Mouse (Mus musculus): ENCODE results near the gene Hdhd3.

Hdhd3 gene

GRCm38 (mm10) chr4:62503374-62503970 lies at the start of gene Hdhd3:
Gene Hdhd3 (minus strand): TSS chr4:62503467.
- no peak for DNase-seq (ENCODE audit: low spot score in 2 of 2)

- DNase-seq (ENCODE audit: low spot score in 2 of 2), result no peak
Measured at GRCm38 (mm10) chr4:62551966-62552365, 48.7 kb upstream of the Hdhd3 start.

- no peak for DNase-seq (ENCODE audit: low spot score in 2 of 2)
Measured at GRCm38 (mm10) chr4:62544801-62545200, 41.5 kb upstream of the Hdhd3 start.

- no peak for DNase-seq (ENCODE audit: low spot score in 2 of 2)
Measured at GRCm38 (mm10) chr4:62543782-62544181, 40.5 kb upstream of the Hdhd3 start.

GRCm38 (mm10) chr4:62541802-62542201 lies 38.5 kb upstream of the Hdhd3 start:
- DNase-seq (ENCODE audit: low spot score in 2 of 2), result peak in 1 of 2 experiments; percentile 38

GRCm38 (mm10) chr4:62533729-62534128 lies 30.5 kb upstream of the Hdhd3 start:
- DNase-seq (ENCODE audit: low spot score in 2 of 2), result no peak

- DNase-seq (ENCODE audit: low spot score in 2 of 2), result no peak
Measured at GRCm38 (mm10) chr4:62527655-62528054, 24.4 kb upstream of the Hdhd3 start.

GRCm38 (mm10) chr4:62526256-62526655 lies 23.0 kb upstream of the Hdhd3 start:
- DNase-seq (ENCODE audit: low spot score in 2 of 2), result no peak

- DNase-seq (ENCODE audit: low spot score in 2 of 2), result no peak
Measured at GRCm38 (mm10) chr4:62525489-62525811, 22.2 kb upstream of the Hdhd3 start.

- DNase-seq (ENCODE audit: low spot score in 2 of 2), result peak; percentile 98
Measured at GRCm38 (mm10) chr4:62524651-62525488, 21.6 kb upstream of the Hdhd3 start, which contains the start of the genes Pole3 and 4933430I17Rik. Gene Pole3 (minus strand): TSS chr4:62525068. Gene 4933430I17Rik (plus strand): TSS chr4:62525369.

- no peak for DNase-seq (ENCODE audit: low spot score in 2 of 2)
Measured at GRCm38 (mm10) chr4:62520892-62521400, 17.7 kb upstream of the Hdhd3 start.

GRCm38 (mm10) chr4:62519849-62520233 lies 16.6 kb upstream of the Hdhd3 start, which contains the start of gene Alad:
Gene Alad (minus strand): TSS chr4:62519918.
- peak; percentile 86 to 88 for DNase-seq (ENCODE audit: low spot score in 2 of 2)

- DNase-seq (ENCODE audit: low spot score in 2 of 2), result no peak
Measured at GRCm38 (mm10) chr4:62519122-62519848, 16.0 kb upstream of the Hdhd3 start.

GRCm38 (mm10) chr4:62518416-62519121 lies 15.3 kb upstream of the Hdhd3 start:
- DNase-seq (ENCODE audit: low spot score in 2 of 2), result no peak

- no peak for DNase-seq (ENCODE audit: low spot score in 2 of 2)
Measured at GRCm38 (mm10) chr4:62517538-62518415, 14.5 kb upstream of the Hdhd3 start.

GRCm38 (mm10) chr4:62517046-62517445 lies 13.8 kb upstream of the Hdhd3 start:
- DNase-seq (ENCODE audit: low spot score in 2 of 2), result no peak

- no peak for DNase-seq (ENCODE audit: low spot score in 2 of 2)
Measured at GRCm38 (mm10) chr4:62516579-62516978, 13.3 kb upstream of the Hdhd3 start.

- DNase-seq (ENCODE audit: low spot score in 2 of 2), result no peak
Measured at GRCm38 (mm10) chr4:62516079-62516478, 12.8 kb upstream of the Hdhd3 start.

- no peak for DNase-seq (ENCODE audit: low spot score in 2 of 2)
Measured at GRCm38 (mm10) chr4:62515490-62515889, 12.2 kb upstream of the Hdhd3 start.

GRCm38 (mm10) chr4:62514995-62515394 lies 11.7 kb upstream of the Hdhd3 start:
- DNase-seq (ENCODE audit: low spot score in 2 of 2), result no peak
